Comparison of ENCODE assay signal across 9 mouse cellular contexts in the genomic region with DNA sequence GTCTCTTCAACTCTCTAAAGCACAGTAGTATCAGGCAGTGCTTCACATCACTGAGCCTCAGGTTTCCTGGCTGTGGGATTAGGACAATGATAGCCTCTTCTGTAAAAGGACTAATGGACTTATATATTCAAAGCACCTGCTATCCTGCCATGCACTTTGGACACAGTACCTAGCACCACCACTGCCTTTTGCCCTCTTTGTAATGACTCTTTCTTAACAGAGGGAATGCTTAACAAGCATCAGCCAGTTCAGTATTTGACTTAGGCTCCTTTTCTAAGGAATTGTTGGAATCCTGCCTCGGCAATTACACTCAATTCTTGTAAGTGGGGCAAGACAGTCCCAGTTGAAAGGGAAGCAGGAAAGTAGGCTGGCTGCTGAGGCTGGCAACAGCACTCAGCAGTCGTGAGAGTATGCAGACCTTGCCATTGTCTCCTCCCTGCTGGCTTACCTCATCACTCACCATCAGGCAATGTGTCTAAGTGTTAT.
DNase-seq lines count a peak whose midpoint lies in the region; ATAC-seq and TF ChIP-seq lines count a peak whose summit lies in the region.
"Had no signal": no experiment of that assay in that cellular context is flagged by ENCODE, and none has a peak within 500 bp of the region (broad histone marks: within the 10 kb centered on the region; RNA-seq: fewer than 3 reads in every experiment).

No protein-coding gene starts in this region.

- H3K9me3 ChIP-seq in lung, embryonic 14.5 days (ENCODE audit: low read depth, low read length) = no peaks in the 10 kb centered on the region
- H3K9me3 ChIP-seq: limb, embryonic 15.5 days had no signal

- no peaks in the 10 kb centered on the region for H3K36me3 ChIP-seq in lung, embryonic 14.5 days (ENCODE audit: insufficient read depth)
- H3K36me3 ChIP-seq: limb, embryonic 15.5 days had no signal

- intact Hi-C loops in gastrocnemius, postnatal 36 days (cut with DNase I) = no loop called here

- WGBS in lung, adult 2 months = 12% methylated on average over 2 of the region's 2 CpGs
- WGBS in lung, embryonic 14.5 days = 10% methylated on average over 2 of the region's 2 CpGs

- peak overlapping the region; percentile 46; the same call in 1 of the 2 replicates for H3K27ac ChIP-seq in lung, embryonic 14.5 days (ENCODE audit: low read depth)
- H3K27ac ChIP-seq: limb, embryonic 15.5 days had no signal

- H3K27me3 ChIP-seq in lung, embryonic 14.5 days (ENCODE audit: insufficient read depth, low read length) = no peaks in the 10 kb centered on the region
- H3K27me3 ChIP-seq: limb, embryonic 15.5 days had no signal

- TF ChIP-seq POLR2A in lung, adult 2 months (IDR thresholded peaks at IDR 0.05; ENCODE audit: borderline replicate concordance, extremely low read depth, low read depth, low read length) = no peak

- H3K9ac ChIP-seq in lung, embryonic 14.5 days = no peak overlapping the region
- H3K9ac ChIP-seq: limb, embryonic 15.5 days had no signal

- H3K4me3 ChIP-seq in lung, adult 2 months (replicated peaks; ENCODE audit: extremely low read depth, low read depth, low read length) = no peak overlapping the region
- no peak overlapping the region for H3K4me3 ChIP-seq in lung, embryonic 14.5 days (ENCODE audit: low read depth, low read length)
- H3K4me3 ChIP-seq: limb, embryonic 15.5 days had no signal

- DNase-seq in cerebellum, adult 11-12 months = peak; percentile 6
- DNase-seq in cerebellum, postnatal 36 days = no peak
- DNase-seq in lung, adult 18-20 months = peak; percentile 10 to 51
- DNase-seq in lung, adult 2 months = no peak
- DNase-seq in lung, embryonic 14.5 days = peak; percentile 56
- DNase-seq in retina, embryonic 14.5 days (ENCODE audit: low spot score) = peak; percentile 49
- DNase-seq in left cerebral cortex, adult 11 months (ENCODE audit: low spot score) = no peak
- DNase-seq in gastrocnemius, postnatal 36 days = no peak

- TF ChIP-seq CTCF in lung, adult 2 months (IDR thresholded peaks at IDR 0.05; ENCODE audit: insufficient read depth, low read length) = no peak
- TF ChIP-seq CTCF in lung, embryonic 14.5 days (IDR thresholded peaks at IDR 0.05; ENCODE audit: low read depth) = no peak

- H3K4me2 ChIP-seq in lung, embryonic 14.5 days = no peak overlapping the region
- H3K4me2 ChIP-seq: limb, embryonic 15.5 days had no signal

- ATAC-seq in lung, embryonic 14.5 days (ENCODE audit: insufficient read depth) = peak; percentile 61; the same call in 1 of the 2 replicates

- peaks cover 2% of the 10 kb centered on the region for H3K4me1 ChIP-seq in lung, adult 2 months (ENCODE audit: control insufficient read depth, insufficient read depth, low read length)
- no peaks in the 10 kb centered on the region for H3K4me1 ChIP-seq in lung, embryonic 14.5 days (ENCODE audit: insufficient read depth)
- H3K4me1 ChIP-seq: limb, embryonic 15.5 days had no signal

Comparison
In these comparisons a context has a peak if more than half of its experiments do, and no peak if none do; other contexts are left out.
1. DNase-seq: peak in cerebellum, adult 11-12 months (single experiment), lung, adult 18-20 months (2 of 2), lung, embryonic 14.5 days (single experiment) and retina, embryonic 14.5 days (single experiment); none in cerebellum, postnatal 36 days (0 of 2), lung, adult 2 months (single experiment), left cerebral cortex, adult 11 months (single experiment) and gastrocnemius, postnatal 36 days (0 of 2).